8 mouse cellular contexts compared by ENCODE assay signal in the genomic region with DNA sequence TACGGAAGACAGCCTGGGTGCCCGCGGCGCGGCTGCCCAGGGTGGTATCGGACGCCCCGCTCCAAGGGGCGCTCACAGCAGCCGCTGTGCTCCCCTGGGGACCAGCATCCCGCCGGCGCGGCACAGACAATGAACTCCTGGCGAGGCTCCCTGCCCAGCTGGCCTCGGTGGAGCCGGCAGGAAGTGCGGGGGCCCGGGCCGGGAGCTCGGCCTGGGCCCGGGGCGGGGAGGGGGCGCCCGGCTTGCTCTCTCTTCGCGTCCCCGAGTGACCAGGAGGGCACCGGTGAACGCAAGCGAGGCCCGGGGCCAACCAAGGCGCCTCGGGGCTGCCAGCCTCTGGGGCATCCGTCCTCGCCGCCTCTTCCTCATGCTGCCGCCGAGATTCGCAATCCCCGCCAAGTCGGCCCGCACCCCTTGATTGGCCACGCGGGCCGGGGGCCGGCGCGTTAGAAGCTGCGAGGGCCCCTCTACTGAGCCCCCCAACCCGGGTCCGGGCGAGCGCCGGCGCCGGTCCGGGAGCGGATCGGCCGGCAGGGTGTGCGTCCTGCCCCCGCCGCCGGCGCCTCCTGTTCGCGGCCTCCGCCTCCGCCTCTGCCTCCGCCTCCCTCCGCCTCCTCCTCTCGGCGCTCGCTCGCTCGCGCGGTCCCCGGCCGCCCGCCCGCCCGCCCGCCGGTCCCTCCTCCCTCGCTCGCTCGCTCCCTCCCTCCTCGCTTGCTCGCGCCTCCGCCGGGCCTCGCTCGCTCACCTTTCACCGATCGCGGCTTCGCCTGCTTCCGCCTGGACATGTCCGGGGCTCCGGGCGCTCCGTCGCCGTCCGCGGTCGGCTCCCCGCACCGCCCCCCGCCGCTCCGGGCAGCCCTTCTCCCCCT. TPM values are rescaled to one million over a fixed set of nuclear protein-coding genes. Genes with fewer than 3 reads are reported as not detected.
DNase-seq lines count a peak whose midpoint lies in the region; ATAC-seq and TF ChIP-seq lines count a peak whose summit lies in the region.

No protein-coding gene starts in this region.

- H3K36me3 ChIP-seq in stomach, postnatal 0 days (ENCODE audit: control insufficient read depth, insufficient read depth, low read length) = no peaks in the 10 kb centered on the region

- peak; percentile 68 to 71 for DNase-seq in right cerebral cortex, postnatal 10 days (ENCODE audit: low spot score in 2 of 2)
- DNase-seq in right cerebral cortex, adult 18-20 months = no peak
- peak; percentile 77 for DNase-seq in cerebellum, adult 8-10 months
- peak; percentile 23 to 64 for DNase-seq in frontal cortex, postnatal 10 days (ENCODE audit: low spot score in 2 of 2)
- DNase-seq in layer of hippocampus, postnatal 36 days = peak; percentile 47 to 59
- DNase-seq in stomach, postnatal 0 days (ENCODE audit: low spot score) = peak; percentile 89

- 0 out of 4 replicates have a peak, but pooled peaks have one; percentile 10 to 25 for ATAC-seq in hematopoietic stem cell, adult 5-6 weeks (replicated peaks in 1 of 2; ENCODE audit: insufficient read depth in 1 of 2, low FRiP score in 2 of 2, low TSS enrichment in 1 of 2, low read depth in 1 of 2, poor library complexity in 2 of 2, severe bottlenecking in 2 of 2)
- ATAC-seq in megakaryocyte progenitor cell, adult 5-6 weeks (replicated peaks; ENCODE audit: poor library complexity) = peak; percentile 62
- peak; percentile 83 for ATAC-seq in stomach, postnatal 0 days (ENCODE audit: low FRiP score, low TSS enrichment)

- no peak for TF ChIP-seq CTCF in stomach, postnatal 0 days (IDR thresholded peaks at IDR 0.05; ENCODE audit: low read depth)

- no peaks in the 10 kb centered on the region for H3K9me3 ChIP-seq in stomach, postnatal 0 days (ENCODE audit: control insufficient read depth, low read length)

- under 1% methylated on average over 71 of the region's 115 CpGs for WGBS in stomach, postnatal 0 days

- H3K27me3 ChIP-seq in stomach, postnatal 0 days (ENCODE audit: control insufficient read depth, insufficient read depth, low read length) = peaks cover 9% of the 10 kb centered on the region; the same call in 1 of the 2 replicates

- H3K4me1 ChIP-seq in stomach, postnatal 0 days (replicated peaks; ENCODE audit: control insufficient read depth, insufficient read depth) = peaks cover 6% of the 10 kb centered on the region

- H3K4me2 ChIP-seq in stomach, postnatal 0 days (replicated peaks; ENCODE audit: low read depth) = peak overlapping the region; percentile 97

- H3K9ac ChIP-seq in stomach, postnatal 0 days (ENCODE audit: low read length) = peak overlapping the region; percentile 89

- H3K4me3 ChIP-seq in stomach, postnatal 0 days (ENCODE audit: low read depth, low read length) = peak overlapping the region; percentile 79

- peak overlapping the region; percentile 93 for H3K27ac ChIP-seq in stomach, postnatal 0 days (replicated peaks)

- no peak for TF ChIP-seq EP300 in stomach, postnatal 0 days (optimal IDR thresholded peaks at IDR 0.05)

RNA-seq across cellular contexts. Expression of a gene that starts 0.7 kb away (rescaled TPM):
- total RNA-seq in hematopoietic stem cell, adult 5-6 weeks (2017) = not detected in 2 replicates
- total RNA-seq in layer of hippocampus, postnatal 36 days (2021) = 10 to 100 TPM; 32.0 to 32.5 TPM
- total RNA-seq in megakaryocyte progenitor cell, adult 5-6 weeks (2015) = not detected in 2 replicates
- total RNA-seq in megakaryocyte progenitor cell, adult 5-6 weeks (2017) = not detected in 2 replicates
- 2.6 and 2.8 TPM in 2 replicates for polyA plus RNA-seq in stomach, postnatal 0 days (2015; fragmentation: Nextera tagmentation; extraction: Ambion mirVana)

Comparison
In these comparisons a context has a peak if more than half of its experiments do, and no peak if none do; other contexts are left out.
1. ATAC-seq: peak in every context shown above with its lines; median percentile 83 in stomach, postnatal 0 days; 62 in megakaryocyte progenitor cell, adult 5-6 weeks; 18 in hematopoietic stem cell, adult 5-6 weeks.
2. RNA of a gene that starts 0.7 kb away (total RNA-seq): 32.0 to 32.5 TPM in layer of hippocampus, postnatal 36 days; not detected in hematopoietic stem cell, adult 5-6 weeks and not detected in megakaryocyte progenitor cell, adult 5-6 weeks; every median in the first group is over 10 times any median in the second.